Mouse (Mus musculus) urinary bladder, postnatal 36 days (tissue): ENCODE data around the gene Plin2.
"Not testable (repeated sequence)": the region's sequence is repeated elsewhere in the genome, so short reads cannot be mapped to it uniquely, and the experiment has no call there.

ENCODE experiments used
- DNase-seq, 2 experiments: peaks; one replicate each; pipeline ENCODE4 v3.0.0; 2022; ENCODE audit warnings: low spot score in 2 of 2, mixed read lengths in 1 of 2

Gene Plin2

DNA sequence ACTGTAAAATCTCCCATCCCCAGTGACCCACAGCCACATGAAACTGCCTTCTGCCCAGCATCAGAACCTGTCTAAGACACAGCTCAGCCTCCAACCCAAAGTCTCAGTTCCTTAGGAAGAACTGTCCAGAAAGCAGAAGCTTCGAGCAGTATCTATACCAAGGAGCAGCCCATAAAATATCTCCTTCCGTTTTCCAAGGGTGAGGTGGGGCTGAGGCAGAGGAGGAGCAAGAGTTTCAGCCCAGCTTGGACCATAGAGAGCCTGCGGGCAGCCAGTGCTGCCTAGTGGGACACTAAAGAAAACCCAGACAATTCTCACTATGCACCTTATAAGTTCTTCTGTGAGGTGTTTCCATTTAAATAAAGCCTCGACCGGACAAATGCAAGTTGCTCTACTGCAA lies 37.3 kb downstream of the Plin2 start:
- not testable (repeated sequence) for DNase-seq

GRCm38 (mm10) chr4:86631831-86632230 lies 38.0 kb downstream of the Plin2 start:
- DNase-seq = no peak

DNA sequence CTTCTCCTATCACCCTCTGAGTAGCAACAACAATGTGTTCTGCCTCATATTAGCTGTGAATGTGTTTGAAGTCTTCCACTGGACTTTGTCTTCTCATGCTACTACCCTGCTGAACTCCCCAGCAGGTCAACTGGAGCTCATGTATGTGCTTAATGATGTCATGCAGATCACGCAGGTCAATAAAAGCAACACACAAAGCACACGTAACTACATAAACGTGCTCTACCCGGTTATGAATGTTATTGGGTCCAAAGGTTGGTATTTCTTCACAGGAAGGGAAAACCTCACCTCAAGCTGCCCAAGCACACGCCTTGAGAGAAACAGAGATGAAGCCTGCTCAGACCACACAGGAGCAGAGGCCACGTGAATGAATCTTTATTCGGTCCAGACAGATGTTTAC lies 43.4 kb downstream of the Plin2 start:
- not testable (repeated sequence) for DNase-seq

GRCm38 (mm10) chr4:86625463-86625862 lies 44.4 kb downstream of the Plin2 start:
- DNase-seq = no peak

DNA sequence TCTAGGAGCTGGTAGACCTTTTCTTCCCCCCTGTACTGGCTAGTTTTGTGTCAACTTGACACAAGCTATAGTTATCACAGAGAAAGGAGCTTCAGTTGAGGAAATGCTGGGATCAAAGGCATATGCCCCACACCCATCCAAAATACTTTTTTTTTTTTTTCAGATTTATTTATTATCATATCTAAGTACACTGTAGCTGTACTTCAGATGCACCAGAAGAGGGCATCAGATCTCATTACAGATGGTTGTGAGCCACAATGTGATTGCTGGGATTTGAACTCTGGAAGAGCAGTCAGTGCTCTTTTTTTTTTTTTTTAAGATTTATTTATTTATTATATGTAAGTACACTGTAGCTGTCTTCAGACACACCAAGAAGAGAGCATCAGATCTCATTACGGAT lies 47.3 kb downstream of the Plin2 start:
- DNase-seq = not testable (repeated sequence)

GRCm38 (mm10) chr4:86622116-86622515 lies 47.7 kb downstream of the Plin2 start:
- no peak for DNase-seq

DNA sequence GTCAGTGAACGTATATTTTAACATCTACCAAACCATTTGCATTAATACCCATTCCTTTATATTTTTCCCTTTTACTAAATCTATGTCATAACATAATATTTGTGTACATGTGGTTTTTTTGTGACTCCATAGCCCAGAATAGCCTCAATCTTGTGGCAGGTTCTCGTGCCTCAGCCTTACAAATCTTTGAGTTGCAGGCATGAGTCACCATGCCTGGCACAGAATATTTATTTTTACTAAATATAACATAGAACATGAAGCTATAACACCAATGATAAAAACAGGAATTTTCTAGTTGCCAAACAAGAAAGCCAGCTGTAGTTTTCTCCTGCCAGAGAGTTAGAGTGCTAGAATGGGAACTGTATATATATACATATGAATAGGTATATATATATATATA lies 49.4 kb downstream of the Plin2 start:
- DNase-seq = no peak

- no peak for DNase-seq
Observed at GRCm38 (mm10) chr4:86612289-86612620, 57.6 kb downstream of the Plin2 start.

- DNase-seq = peak; percentile 83 to 89
Observed at GRCm38 (mm10) chr4:86611524-86612288, 58.2 kb downstream of the Plin2 start, which contains the start of gene Haus6. Gene Haus6 (minus strand): TSS chr4:86612055.
